Mouse (Mus musculus) right cerebral cortex, postnatal 36 days (tissue): ENCODE results near the gene Angel1.

Experiments
- DNase-seq, 2 experiments: peaks; one replicate each; pipeline ENCODE4 v3.0.0; 2022; ENCODE audit warnings: low spot score in 2 of 2, mixed read lengths in 1 of 2

The Angel1 gene

GRCm38 (mm10) chr12:86726120-86726640, at the start of gene Angel1:
Gene Angel1, minus strand, starts transcription at chr12:86726460.
- DNase-seq: peak; percentile 92 to 93

GRCm38 (mm10) chr12:86775561-86776280, 49.5 kb upstream of the Angel1 start:
- no peak for DNase-seq

GRCm38 (mm10) chr12:86772551-86772950, 46.3 kb upstream of the Angel1 start:
- DNase-seq: no peak

GRCm38 (mm10) chr12:86771823-86772427, 45.7 kb upstream of the Angel1 start:
- peak; percentile 86 to 90 for DNase-seq

GRCm38 (mm10) chr12:86770927-86771326, 44.7 kb upstream of the Angel1 start:
- DNase-seq: no peak

- DNase-seq: peak in 1 of 2 experiments; percentile 25
These were observed 44.0 kb upstream of the Angel1 start for GRCm38 (mm10) chr12:86770261-86770670.

GRCm38 (mm10) chr12:86769819-86770218, 43.6 kb upstream of the Angel1 start:
- no peak for DNase-seq

- peak; percentile 74 to 80 for DNase-seq
These were observed 42.8 kb upstream of the Angel1 start for GRCm38 (mm10) chr12:86768986-86769580.

GRCm38 (mm10) chr12:86767868-86768631, 41.8 kb upstream of the Angel1 start:
- DNase-seq: peak in 1 of 2 experiments; percentile 34

- DNase-seq: no peak
These were observed 40.2 kb upstream of the Angel1 start for GRCm38 (mm10) chr12:86766467-86766866.

GRCm38 (mm10) chr12:86764060-86764459, 37.8 kb upstream of the Angel1 start:
- DNase-seq: no peak

GRCm38 (mm10) chr12:86761036-86761435, 34.8 kb upstream of the Angel1 start:
- DNase-seq: no peak

GRCm38 (mm10) chr12:86734319-86734810, 8.1 kb upstream of the Angel1 start, which contains the start of gene Lrrc74a:
Gene Lrrc74a, plus strand, starts transcription at chr12:86734369.
- DNase-seq: no peak

GRCm38 (mm10) chr12:86725706-86726105, 554 bp downstream of the Angel1 start:
- no peak for DNase-seq

- no peak for DNase-seq
These were observed 2.0 kb downstream of the Angel1 start for GRCm38 (mm10) chr12:86724300-86724699.

GRCm38 (mm10) chr12:86721453-86721852, 4.8 kb downstream of the Angel1 start:
- DNase-seq: no peak

GRCm38 (mm10) chr12:86719961-86720639, 6.2 kb downstream of the Angel1 start:
- DNase-seq: no peak

- no peak for DNase-seq
These were observed 9.3 kb downstream of the Angel1 start for GRCm38 (mm10) chr12:86716962-86717361.

GRCm38 (mm10) chr12:86715401-86715800, 10.9 kb downstream of the Angel1 start:
- peak; percentile 58 for DNase-seq

- DNase-seq: no peak
These were observed 12.2 kb downstream of the Angel1 start for GRCm38 (mm10) chr12:86714026-86714425.

- DNase-seq: no peak
These were observed 20.4 kb downstream of the Angel1 start for GRCm38 (mm10) chr12:86705843-86706242.
